Mouse (Mus musculus) embryonic facial prominence, embryonic 10.5 days (tissue): ENCODE measurements around the gene Phactr1. TPM values are rescaled to one million over a fixed set of nuclear protein-coding genes. Genes with fewer than 3 reads are reported as not detected.

ENCODE experiments used
- DNase-seq: peaks from one replicate; pipeline ENCODE4 v3.0.0-alpha.2; 2017; ENCODE audit warnings: low spot score
- H3K27ac ChIP-seq: fragments of 300-500 bp; sonication (generic); replicated peaks from 2 replicates; pipeline ENCODE4 v1.5.1; 2016; ENCODE audit warnings: mild to moderate bottlenecking
- H3K27me3 ChIP-seq: fragments of 300-500 bp; sonication (generic); replicated peaks from 2 replicates; pipeline ENCODE4 v1.6.1; 2016; ENCODE audit warnings: low read depth, mild to moderate bottlenecking; ENCODE audit not compliant: poor library complexity, severe bottlenecking
- H3K36me3 ChIP-seq: fragments of 300-500 bp; sonication (generic); replicated peaks from 2 replicates; pipeline ENCODE4 v1.6.1; 2016; ENCODE audit warnings: mild to moderate bottlenecking, moderate library complexity
- H3K4me1 ChIP-seq: fragments of 300-500 bp; sonication (generic); 2 replicates; pipeline ENCODE4 v1.6.1; 2016
- H3K4me3 ChIP-seq: fragments of 300-500 bp; sonication (generic); 2 replicates; pipeline ENCODE4 v1.5.1; 2016; ENCODE audit warnings: mild to moderate bottlenecking, moderate library complexity
- H3K9me3 ChIP-seq: fragments of 300-500 bp; sonication (generic); 2 replicates; pipeline ENCODE4 v1.6.1; 2016; ENCODE audit warnings: mild to moderate bottlenecking
- WGBS: fragments of 180-500 bp; shearing (Covaris S2); methylation state at CpG from one replicate; pipeline ENCODE4 v1.1.7; 2016; 5-methylcytosine and 5-hydroxymethylcytosine counted together
- polyA plus RNA-seq: library from polyadenylated mRNA; unstranded; fragments of >200 nt; fragmentation: Nextera tagmentation; extraction: Ambion mirVana; gene quantifications from 2 replicates; pipeline ENCODE4 v1.2.1, GENCODE M21; 2016

The Phactr1 gene
- polyA plus RNA-seq, 1 experiment from 2014 or later = 14.5 TPM

DNA sequence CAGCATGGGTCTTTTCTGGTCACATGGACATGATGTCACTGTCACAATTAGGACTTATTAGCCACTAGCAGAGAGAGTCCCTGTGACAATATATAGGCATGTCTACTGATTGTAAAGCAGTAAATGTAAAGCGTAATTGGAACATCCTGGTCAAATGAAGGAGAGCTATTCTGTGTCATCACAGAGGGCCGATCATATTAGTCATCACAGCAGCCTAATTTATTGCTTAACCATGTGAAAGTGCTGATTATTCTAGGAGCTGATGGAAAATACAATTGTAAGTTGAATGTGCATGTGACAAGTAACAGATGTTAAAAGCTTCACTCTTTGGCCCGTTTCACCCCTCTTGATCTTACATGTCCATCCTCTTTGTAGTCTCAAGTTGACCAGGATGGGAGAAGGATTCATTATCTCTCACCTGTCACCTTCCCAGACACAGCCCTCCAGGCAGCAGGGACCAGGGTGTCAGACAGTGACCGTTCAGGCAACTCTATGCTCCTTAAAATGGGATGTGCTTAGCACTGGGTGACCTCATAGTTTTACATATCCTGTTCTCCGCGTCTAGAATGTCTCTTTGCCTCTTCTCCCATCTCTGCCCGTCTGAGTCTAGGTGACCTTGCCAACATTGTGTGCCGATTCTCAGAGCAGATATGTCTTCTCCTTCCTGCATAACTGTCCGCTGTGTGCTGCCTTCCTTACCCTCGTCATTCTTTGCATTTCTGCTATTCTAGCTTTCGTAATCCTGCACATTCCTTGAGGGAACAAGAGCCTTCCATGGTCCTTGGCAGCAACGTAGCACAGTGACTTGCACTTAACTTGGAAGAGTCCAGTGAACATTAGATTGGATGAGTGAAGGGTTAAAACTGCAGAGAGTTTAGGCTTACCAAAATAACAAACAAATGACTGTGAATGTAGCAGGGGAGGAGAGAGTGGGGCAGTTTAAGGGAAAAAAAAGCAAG, 209.4 kb downstream of the Phactr1 start:
- Histone ChIP-seq H3K4me1 (0 out of 2 replicates have a peak, but pooled peaks cover 6% of the 10 kb centered on the region), H3K27ac (no peak overlapping the region), H3K27me3 (no peaks in the 10 kb centered on the region), H3K9me3 (no peaks in the 10 kb centered on the region), H3K4me3 (no peak overlapping the region), H3K36me3 (no peaks in the 10 kb centered on the region)
- no peak for DNase-seq
- 73% methylated on average over 12 of the region's 12 CpGs for WGBS

DNA sequence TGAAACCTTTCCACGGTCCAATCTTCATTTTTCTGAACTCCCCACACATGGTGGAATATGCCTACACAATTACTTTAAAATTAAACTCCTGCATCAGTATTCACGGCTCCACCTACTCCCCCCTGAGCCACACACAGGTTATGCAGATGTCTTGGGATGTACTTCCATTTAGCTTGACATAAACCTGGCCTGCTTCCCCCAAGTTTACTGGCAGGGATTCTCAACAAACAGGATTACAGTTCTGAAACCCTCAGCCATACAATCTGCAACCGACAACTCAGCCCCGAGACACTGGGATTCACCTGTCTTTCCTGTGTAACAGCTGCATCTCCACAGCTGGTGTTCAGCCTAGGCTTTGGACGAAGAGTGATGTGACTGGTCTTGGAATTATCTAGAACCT, 210.2 kb downstream of the Phactr1 start:
- 75% methylated on average over 5 of the region's 5 CpGs for WGBS
- no peaks in the 10 kb centered on the region for H3K9me3 ChIP-seq
- DNase-seq = no peak
- no peaks in the 10 kb centered on the region for H3K27me3 ChIP-seq
- 0 out of 2 replicates have a peak, but pooled peaks cover 6% of the 10 kb centered on the region for H3K4me1 ChIP-seq
- no peaks in the 10 kb centered on the region for H3K36me3 ChIP-seq
- H3K4me3 ChIP-seq = no peak overlapping the region
- no peak overlapping the region for H3K27ac ChIP-seq

DNA sequence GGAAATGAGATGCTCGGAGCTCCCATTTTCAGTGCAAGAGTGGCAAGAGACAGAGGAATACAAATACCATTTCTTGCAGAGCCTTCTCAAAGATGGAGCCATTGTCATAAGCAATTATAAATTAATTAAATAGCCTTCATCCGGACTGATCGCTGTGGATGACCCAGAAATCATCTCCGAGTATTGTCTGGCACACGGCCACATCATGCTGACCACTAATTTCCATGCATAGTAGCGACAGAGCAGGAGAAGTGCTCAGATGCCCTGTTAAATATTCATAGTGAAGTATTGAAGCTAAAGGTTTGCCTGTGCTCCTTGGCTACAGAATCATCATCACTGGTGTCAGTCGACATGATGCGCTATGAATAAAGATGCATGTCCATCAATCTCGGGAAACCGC, 213.6 kb downstream of the Phactr1 start:
- DNase-seq = no peak
- Histone ChIP-seq H3K36me3 (no peaks in the 10 kb centered on the region), H3K9me3 (no peaks in the 10 kb centered on the region), H3K27ac (no peak overlapping the region), H3K27me3 (no peaks in the 10 kb centered on the region), H3K4me3 (no peak overlapping the region), H3K4me1 (0 out of 2 replicates have a peak, but pooled peaks cover 6% of the 10 kb centered on the region)
- 95% methylated on average over 10 of the region's 10 CpGs for WGBS

DNA sequence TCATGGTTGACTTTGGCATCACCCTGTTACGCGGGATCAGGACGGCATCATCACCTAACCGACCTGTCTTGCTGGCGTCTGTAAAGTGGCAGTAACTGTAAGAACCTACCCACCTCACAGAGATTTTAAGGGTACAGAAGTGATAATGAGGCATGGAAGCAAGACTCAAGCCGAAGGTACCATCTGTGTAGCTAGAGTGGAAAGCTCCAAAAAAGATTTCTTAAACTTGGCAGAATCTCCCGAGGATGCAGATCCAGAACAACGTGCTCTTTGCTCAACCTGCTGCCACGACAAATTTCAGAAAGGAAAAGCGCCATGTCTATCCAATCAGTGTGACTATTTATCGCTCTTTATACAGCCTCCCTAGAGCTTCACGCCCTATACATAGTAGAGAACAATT, 214.2 kb downstream of the Phactr1 start:
- Histone ChIP-seq H3K27me3 (no peaks in the 10 kb centered on the region), H3K4me1 (0 out of 2 replicates have a peak, but pooled peaks cover 6% of the 10 kb centered on the region), H3K36me3 (no peaks in the 10 kb centered on the region), H3K27ac (no peak overlapping the region), H3K9me3 (no peaks in the 10 kb centered on the region), H3K4me3 (no peak overlapping the region)
- no peak for DNase-seq
- WGBS = 95% methylated on average over 12 of the region's 12 CpGs

DNA sequence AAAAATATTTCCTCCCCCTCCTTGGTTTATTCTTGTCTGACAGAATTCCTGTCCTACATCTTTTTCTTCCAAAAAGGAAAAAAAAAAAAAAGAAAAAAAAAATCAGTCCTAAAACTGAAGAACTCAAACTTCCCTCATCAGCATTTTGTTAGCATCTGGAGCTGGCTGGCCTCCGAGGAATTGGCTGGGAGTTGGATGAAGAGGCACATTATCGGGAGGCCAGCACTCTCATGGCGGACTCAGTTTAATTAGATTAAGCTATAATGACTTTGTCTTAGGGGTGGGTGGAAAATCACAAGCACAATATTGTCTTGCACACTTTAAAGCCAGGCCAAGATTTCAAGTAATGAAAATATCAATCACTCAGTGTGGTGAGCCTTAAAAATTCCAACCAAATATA, 215.6 kb downstream of the Phactr1 start:
- Histone ChIP-seq H3K4me3 (no peak overlapping the region), H3K4me1 (no peaks in the 10 kb centered on the region), H3K27ac (no peak overlapping the region), H3K36me3 (no peaks in the 10 kb centered on the region), H3K27me3 (no peaks in the 10 kb centered on the region), H3K9me3 (no peaks in the 10 kb centered on the region)
- no peak for DNase-seq
- 69% methylated on average over 3 of the region's 3 CpGs for WGBS

DNA sequence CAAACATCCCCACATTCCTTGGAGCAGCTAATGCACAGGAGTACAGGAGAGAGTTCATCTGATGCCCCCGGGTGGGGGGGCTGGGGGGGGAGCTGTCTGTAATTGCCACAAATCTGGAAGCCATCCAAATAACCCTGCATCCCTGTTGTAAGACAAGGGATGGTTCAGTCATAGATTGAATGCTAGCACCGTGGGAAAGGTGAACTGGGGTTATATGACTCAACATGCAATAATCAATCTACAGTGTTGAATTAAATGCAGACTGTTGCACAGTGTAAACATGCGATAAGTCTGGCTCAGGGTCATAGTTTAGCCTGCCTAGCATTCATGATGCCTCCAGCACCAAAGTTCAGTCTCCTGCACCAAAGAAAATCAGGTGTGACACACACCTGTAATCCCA, 219.2 kb downstream of the Phactr1 start:
- Histone ChIP-seq H3K4me1 (peaks cover 5% of the 10 kb centered on the region), H3K27me3 (no peaks in the 10 kb centered on the region), H3K9me3 (no peaks in the 10 kb centered on the region), H3K27ac (no peak overlapping the region), H3K36me3 (no peaks in the 10 kb centered on the region), H3K4me3 (no peak overlapping the region)
- 74% methylated on average over 3 of the region's 3 CpGs for WGBS
- DNase-seq = no peak

DNA sequence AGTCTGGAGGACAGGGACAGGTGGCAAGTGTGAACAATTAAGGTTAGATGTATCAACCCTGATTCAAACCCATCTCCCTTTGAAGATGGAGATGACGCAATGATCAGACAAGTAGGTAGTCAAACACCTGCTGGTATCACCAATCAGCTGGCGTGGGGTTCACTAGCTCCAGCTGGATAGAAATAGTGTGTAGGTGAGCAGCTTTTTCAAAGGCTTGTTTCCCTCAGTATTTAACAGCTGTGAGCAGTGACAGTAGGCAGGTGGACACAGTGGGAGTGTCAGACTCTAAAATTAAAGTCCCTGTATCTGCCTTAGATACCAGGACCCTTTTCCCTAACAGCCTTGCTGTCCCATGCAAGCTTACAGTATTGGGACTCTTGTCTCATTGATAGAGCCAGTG, 221.4 kb downstream of the Phactr1 start:
- Histone ChIP-seq H3K4me1 (peaks cover 13% of the 10 kb centered on the region), H3K36me3 (no peaks in the 10 kb centered on the region), H3K27ac (no peak overlapping the region), H3K9me3 (no peaks in the 10 kb centered on the region), H3K27me3 (no peaks in the 10 kb centered on the region), H3K4me3 (no peak overlapping the region)
- DNase-seq = no peak
- 92% methylated on average over 2 of the region's 2 CpGs for WGBS

DNA sequence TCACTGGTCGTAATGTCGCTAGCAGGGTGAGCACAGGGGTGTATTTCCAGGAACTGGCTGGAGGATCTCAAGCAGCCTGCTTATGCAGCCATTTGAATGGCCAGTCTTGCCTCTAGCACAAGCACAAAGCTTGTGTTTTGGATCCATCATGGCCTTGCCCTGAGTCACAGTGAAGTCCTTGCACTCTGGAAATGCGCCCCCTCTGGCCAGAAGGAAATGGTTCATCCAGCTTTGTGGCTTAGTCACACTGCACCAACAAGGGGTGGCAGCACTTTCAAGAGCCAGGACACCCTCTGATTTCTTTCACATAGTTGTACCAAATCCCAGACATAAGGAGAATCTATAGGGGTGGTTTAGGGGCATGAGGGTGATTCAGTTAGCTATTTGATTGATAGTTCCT, 222.4 kb downstream of the Phactr1 start:
- H3K27me3 ChIP-seq = no peaks in the 10 kb centered on the region
- 86% methylated on average over 3 of the region's 3 CpGs for WGBS
- no peak overlapping the region for H3K4me3 ChIP-seq
- H3K27ac ChIP-seq = no peak overlapping the region
- peaks cover 13% of the 10 kb centered on the region for H3K4me1 ChIP-seq
- DNase-seq = no peak
- H3K36me3 ChIP-seq = no peaks in the 10 kb centered on the region
- no peaks in the 10 kb centered on the region for H3K9me3 ChIP-seq

DNA sequence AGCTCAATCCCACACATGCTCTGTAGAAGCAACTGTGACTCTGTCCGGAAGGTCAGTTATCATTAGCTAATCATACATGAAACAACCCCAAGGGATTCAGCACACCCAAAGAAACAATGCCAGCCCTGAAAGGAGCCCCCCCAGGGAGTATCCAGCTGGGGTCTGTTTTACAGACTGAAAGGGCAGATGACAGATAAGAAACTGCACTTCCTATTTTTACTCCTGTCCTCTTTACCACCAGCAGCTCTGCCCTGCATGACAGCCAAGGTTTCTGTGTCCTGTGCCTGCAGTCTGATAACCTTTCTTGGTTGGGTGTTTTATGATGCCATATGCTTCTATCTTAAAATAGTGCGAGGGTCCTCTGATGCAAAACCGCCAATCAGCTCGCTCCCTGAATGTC, 225.4 kb downstream of the Phactr1 start:
- Histone ChIP-seq H3K27ac (no peak overlapping the region), H3K36me3 (no peaks in the 10 kb centered on the region), H3K27me3 (no peaks in the 10 kb centered on the region), H3K4me3 (no peak overlapping the region), H3K4me1 (peaks cover 13% of the 10 kb centered on the region), H3K9me3 (no peaks in the 10 kb centered on the region)
- no peak for DNase-seq
- WGBS = 77% methylated on average over 4 of the region's 4 CpGs

DNA sequence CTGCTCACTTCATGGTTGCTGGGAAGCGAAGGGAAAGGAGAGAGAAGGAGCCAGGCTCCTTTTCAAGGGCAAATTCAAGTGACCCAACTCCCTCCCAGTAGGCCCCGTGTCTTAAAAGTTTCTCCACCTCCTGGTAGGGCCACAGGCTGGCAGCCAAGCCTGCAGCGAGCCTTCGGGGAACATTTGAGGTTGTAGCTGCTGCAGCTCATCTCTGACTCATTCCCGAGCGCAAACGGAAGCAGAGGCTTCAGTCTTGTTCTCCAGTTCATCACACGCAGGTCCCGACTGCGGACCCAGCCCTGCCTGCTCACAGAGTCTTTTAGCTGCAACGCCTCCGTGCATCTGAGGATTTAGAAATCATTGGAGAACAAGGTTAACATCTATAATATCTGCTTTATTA, 226.6 kb downstream of the Phactr1 start:
- peaks cover 13% of the 10 kb centered on the region for H3K4me1 ChIP-seq
- no peak overlapping the region for H3K4me3 ChIP-seq
- H3K36me3 ChIP-seq = no peaks in the 10 kb centered on the region
- WGBS = 86% methylated on average over 12 of the region's 12 CpGs
- H3K9me3 ChIP-seq = no peaks in the 10 kb centered on the region
- DNase-seq = no peak
- H3K27ac ChIP-seq = no peak overlapping the region
- no peaks in the 10 kb centered on the region for H3K27me3 ChIP-seq

DNA sequence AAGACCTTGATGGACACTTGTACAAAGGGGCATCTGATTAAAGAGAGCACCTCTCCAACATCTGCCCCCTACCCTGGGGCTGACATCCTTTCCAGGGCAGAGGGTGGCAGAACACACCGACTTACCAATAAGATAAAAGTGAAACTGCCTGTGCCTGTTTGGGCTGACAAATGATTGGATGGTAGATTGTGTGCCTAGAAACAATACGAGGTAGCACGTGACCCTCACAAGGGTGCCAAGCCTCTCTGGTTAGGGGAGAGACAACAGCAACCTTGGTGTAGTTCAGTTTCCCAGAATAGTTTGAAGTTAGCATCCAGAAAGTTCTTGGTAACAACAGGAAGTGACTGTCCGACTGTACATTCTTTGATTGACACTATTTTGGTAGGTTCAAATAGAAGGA, 234.7 kb downstream of the Phactr1 start:
- Histone ChIP-seq H3K4me1 (peaks cover 23% of the 10 kb centered on the region), H3K27me3 (peaks cover 44% of the 10 kb centered on the region), H3K4me3 (no peak overlapping the region), H3K36me3 (no peaks in the 10 kb centered on the region), H3K27ac (no peak overlapping the region), H3K9me3 (no peaks in the 10 kb centered on the region)
- no peak for DNase-seq
- WGBS = 67% methylated on average over 4 of the region's 4 CpGs

DNA sequence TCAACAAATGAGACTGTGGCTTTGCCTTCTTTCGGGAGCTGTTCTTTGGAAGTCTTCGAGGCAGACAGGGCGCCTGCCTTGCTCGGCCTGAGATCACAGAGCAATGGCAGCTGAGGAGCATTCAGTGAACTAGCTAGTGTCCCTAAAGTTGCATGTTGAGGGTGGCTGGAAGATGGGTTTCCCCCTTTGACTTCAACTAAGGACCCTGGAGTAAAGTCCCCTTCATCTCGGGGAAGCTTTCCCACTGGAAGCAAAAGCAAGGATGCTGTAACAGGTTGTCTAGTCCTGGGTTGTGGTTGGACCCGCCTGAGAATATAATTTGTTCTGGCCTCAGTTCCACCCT, 235.4 kb downstream of the Phactr1 start:
- no peak for DNase-seq
- Histone ChIP-seq H3K36me3 (no peaks in the 10 kb centered on the region), H3K27ac (no peak overlapping the region), H3K4me1 (peaks cover 23% of the 10 kb centered on the region), H3K27me3 (peaks cover 44% of the 10 kb centered on the region), H3K4me3 (peak overlapping the region; percentile 77), H3K9me3 (no peaks in the 10 kb centered on the region)
- 8% methylated on average over 6 of the region's 6 CpGs for WGBS
